Mouse (Mus musculus): ENCODE results near the gene B020031M17Rik.

The B020031M17Rik gene

DNA sequence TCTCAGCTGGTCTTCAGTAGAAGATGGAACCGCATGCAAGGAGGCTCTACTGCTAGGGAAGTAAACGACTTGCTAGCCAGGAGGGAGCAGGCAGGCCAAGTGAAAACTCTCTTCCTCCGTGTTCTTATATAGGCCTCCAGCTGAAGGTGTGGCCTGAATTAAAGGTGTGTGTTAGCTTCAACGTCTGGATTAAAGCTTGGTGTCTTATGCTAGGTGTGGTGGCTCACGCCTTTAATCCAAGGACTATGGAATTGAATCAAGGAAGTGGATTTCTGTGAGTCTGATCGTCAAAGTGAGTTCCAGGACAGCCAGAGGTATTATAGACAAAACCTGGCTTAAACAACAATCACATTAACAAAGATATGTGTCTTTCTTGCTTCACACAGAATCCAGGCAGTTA is at the start of gene B020031M17Rik:
TSS of gene B020031M17Rik (minus strand) at position 101 of the 400 bp plus-strand sequence.
- 72% methylated on average over 4 of the region's 6 CpGs for WGBS

DNA sequence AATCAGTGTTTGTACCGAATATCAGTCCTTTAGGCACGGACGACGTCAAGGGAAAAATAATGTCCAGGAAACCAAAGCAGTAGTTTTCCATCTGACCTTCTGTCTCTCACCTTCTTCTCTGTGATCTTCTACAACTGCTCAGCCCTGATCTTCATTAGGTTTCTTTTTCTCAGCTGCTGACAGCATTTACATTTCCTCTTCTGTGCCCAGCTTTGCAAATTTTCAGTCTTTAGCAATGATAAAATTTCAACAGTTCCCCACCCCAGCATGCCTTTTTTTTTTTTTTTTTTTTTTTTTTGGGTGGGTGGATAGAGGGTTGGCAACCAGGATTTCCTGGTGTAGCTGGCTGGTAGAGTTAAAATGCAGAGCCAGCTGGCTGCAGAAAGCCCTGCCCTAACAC is 48.6 kb upstream of the B020031M17Rik start:
- no CpG with 5 or more reads among the region's 4 CpGs for WGBS

DNA sequence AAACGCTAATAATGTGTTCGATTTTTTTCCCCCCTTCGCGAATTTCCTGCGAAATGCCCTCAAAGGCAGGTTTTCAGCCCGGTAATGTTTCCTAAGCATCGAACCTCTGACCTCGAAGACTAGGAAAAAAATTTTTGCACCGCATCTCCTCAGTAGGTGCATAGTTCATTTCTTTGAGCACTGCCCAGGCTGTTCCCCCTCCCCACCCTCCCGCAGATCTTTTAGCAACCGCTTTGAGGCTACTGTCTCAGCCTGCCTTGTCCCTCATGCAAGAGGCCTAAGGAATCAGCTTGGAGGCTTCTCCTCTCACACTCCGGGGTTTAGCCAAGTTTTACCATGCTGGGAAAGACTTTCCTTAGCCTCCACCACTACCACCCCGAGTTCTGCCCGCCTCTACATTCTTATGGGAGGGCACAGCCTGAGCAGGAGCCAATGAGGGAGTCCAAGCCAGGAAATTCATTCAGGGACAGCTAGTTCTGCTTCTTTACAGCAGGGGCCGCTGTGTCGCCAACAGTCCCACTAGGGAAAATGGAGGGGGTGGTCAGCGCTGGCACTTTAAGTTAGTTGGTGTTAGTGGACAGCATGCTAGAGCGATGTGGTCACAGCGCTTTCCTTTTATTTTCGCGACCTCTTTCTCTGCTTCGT is 48.0 kb upstream of the B020031M17Rik start:
- WGBS = no CpG with 5 or more reads among the region's 22 CpGs

DNA sequence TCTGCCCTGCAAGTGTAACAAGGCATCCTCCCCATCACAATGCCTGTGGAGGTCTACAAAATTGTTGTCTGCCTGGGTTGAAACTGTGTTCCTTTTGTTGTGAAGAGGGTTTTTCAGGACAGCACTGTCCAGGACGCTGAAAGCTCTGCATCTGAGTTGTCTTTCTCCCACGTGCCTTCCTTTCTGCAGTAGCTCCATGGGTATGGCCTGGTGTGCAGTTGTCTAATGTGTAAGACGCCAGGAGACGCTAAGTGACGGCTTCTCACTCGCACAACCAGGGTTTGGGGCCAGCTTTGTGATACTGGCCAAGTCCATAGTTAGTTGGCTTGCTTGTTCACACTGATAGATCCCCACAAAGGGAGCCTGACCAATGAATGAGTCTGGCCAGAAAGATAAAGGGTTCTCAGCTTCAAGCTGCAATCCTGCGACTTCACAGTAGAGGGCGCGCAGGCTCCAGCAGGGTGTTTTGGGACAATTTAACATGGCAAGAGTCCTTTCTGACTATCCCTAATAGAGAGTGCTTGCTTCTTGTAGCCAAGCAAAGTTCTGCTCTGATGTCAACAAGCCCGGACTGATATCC is 41.4 kb upstream of the B020031M17Rik start:
- no CpG with 5 or more reads among the region's 10 CpGs for WGBS

- WGBS = no CpG with 5 or more reads among the region's 13 CpGs
Observed at GRCm38 (mm10) chr13:119991264-119991663, 40.7 kb upstream of the B020031M17Rik start.

- no CpG with 5 or more reads among the region's 13 CpGs for WGBS
Observed at GRCm38 (mm10) chr13:119969163-119969562, 18.6 kb upstream of the B020031M17Rik start.

GRCm38 (mm10) chr13:119968193-119968592 is 17.6 kb upstream of the B020031M17Rik start:
- no CpG with 5 or more reads among the region's 14 CpGs for WGBS

DNA sequence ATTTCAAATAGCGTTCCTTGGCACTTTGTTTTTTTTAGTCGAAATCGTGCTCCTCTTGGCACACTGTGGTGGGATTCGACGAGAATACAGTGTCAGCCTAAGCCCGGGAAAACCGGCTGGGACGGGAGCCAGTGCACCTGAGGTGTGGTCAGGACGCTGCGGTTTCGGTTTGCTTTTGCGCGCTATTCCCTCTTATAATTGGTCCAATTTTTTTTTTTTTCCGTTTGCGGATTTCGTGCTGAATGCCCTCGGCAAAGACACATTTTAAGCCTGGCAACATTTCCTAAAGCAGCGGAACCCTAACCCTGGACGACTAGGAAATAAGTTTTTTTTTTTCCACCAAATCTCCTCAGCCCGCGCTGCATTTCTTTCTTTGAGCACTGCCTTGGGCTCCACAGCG is 15.4 kb upstream of the B020031M17Rik start:
- WGBS = 1% methylated on average over 21 of the region's 22 CpGs

- WGBS = under 1% methylated on average over 17 of the region's 34 CpGs
Observed at GRCm38 (mm10) chr13:119965302-119965952, 14.8 kb upstream of the B020031M17Rik start.

GRCm38 (mm10) chr13:119962856-119963255 is 12.2 kb upstream of the B020031M17Rik start:
- no CpG with 5 or more reads among the region's 5 CpGs for WGBS

GRCm38 (mm10) chr13:119955567-119955966 is 5.0 kb upstream of the B020031M17Rik start:
- no CpG with 5 or more reads among the region's 5 CpGs for WGBS

DNA sequence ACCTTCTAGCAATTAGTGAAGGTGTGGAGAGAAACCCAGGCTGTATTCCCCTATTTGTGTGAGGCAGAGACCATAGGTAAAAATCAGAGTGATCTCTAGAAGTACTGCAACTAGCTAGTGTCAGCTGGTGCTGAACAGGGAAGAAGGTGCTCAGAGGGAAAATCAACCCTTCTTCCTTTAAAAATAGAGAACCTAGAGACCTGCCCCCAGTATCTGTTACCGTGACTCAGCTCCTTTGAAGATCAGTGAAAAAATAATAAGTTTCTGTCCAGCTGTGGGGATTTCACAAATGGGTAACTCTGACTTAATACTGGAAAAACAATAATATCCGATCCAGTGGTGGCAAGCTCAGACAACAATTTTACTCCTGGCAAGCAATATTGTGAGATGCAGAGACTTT is 4.5 kb upstream of the B020031M17Rik start:
- WGBS = 80% methylated on average over 2 of the region's 2 CpGs

DNA sequence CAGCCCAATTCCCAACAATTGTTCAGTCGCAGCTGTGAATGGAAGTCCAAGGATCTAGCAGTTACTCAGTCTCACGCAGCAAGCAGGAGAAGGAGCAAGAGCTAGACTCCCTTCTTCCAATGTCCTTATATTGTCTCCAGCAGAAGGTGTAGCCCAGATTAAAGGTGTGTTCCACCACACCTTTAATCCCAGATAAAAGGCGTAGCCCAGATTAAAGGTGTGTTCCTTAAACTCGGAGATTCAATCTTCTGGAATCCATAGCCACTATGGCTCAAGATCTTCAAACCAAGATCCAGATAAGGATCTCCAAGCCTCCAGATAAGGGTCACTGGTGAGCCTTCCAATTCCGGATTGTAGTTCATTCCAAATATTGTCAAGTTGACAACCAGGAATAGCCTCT is 21.4 kb downstream of the B020031M17Rik start, which contains the start of gene Gm21761:
TSS of gene Gm21761 (minus strand) at position 101 of the 400 bp plus-strand sequence.
- 80% methylated on average over 1 of the region's 5 CpGs for WGBS

- WGBS = 91% methylated on average over 3 of the region's 3 CpGs
Observed at GRCm38 (mm10) chr13:119924597-119925340, 25.8 kb downstream of the B020031M17Rik start.

DNA sequence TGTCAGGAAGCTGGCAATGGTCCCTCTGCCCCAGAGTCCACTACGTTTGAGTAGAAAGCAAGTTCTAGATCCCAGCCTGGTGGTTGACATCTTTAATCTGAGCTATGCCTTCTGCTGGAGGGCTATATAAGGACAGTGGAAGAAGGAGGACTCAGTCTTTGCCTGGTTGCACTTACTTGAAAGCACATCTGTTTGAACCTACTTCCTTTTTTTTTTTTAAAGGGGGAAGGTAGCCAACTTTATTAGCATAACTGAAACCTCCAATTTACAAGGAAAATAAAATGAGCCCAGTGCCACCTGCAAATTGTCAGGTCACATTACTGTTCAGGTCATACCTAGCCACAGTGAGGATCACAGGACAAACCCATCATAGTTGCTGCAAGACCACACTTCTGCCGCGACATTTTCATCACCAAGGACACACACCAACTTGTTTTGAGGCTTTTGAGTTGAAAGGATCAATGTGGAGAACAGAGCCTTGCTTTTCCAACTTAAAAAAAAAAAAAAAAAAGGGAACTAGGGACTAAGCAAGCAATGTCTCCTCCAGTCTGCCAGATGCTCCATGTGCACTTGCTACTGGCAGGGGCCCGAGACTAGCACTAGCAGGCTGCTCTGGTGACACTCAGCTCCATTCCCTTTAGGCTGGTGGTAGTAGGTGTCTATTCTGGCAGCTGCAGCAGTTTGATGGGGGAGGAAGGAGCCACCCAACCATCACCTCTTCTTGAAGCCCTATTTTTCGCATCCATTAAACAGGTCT is 33.5 kb downstream of the B020031M17Rik start:
- WGBS = 88% methylated on average over 4 of the region's 5 CpGs

- 51% methylated on average over 2 of the region's 2 CpGs for WGBS
Observed at GRCm38 (mm10) chr13:119916449-119916848, 34.2 kb downstream of the B020031M17Rik start.

All from cerebral cortex, adult 2 months (tissue).